Comparison of ENCODE assay signal across 9 mouse cellular contexts in the genomic region with DNA sequence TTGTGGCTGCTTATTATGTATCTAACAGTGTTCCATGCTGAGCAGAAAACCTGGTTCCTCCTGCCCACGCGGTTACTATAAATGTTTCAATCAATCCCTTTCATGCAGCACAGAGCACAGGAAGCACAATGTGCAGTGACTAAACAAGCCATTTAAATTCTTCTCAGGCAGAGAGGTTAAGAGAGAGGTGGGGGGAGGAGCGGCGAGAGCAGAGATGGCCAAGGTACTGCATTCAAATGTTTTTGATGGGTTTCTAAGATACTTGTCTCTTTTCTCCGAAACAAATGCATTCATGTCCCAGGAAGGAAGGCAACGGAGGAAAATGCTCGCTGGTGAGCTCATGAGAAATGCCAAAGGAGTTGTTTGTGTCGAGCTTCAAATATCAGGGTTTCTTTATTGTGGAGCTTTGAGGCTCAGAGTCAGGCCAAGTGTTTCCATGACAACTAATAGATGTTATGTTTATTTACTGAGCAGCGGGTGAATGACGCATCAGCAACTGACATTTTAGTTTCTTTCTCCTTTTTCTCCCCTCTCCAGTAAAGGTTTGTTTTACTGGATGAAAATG.
DNase-seq lines count a peak whose midpoint lies in the region; ATAC-seq and TF ChIP-seq lines count a peak whose summit lies in the region.
"Had no signal": no experiment of that assay in that cellular context is flagged by ENCODE, and none has a peak within 500 bp of the region (broad histone marks: within the 10 kb centered on the region; RNA-seq: fewer than 3 reads in every experiment).

No protein-coding gene starts in this region.

- H3K9ac ChIP-seq in embryonic facial prominence, embryonic 12.5 days: no peak overlapping the region; the same call in 1 of the 2 replicates
- no peak overlapping the region for H3K9ac ChIP-seq in hindbrain, embryonic 11.5 days (ENCODE audit: low read depth, low read length)
- H3K9ac ChIP-seq in midbrain, embryonic 16.5 days (ENCODE audit: low read depth, low read length): peak overlapping the region; percentile 27
- H3K9ac ChIP-seq: liver, embryonic 15.5 days had no signal

- ATAC-seq in embryonic facial prominence, embryonic 12.5 days (ENCODE audit: insufficient number of reproducible peaks, insufficient read depth, low FRiP score, low TSS enrichment): no peak
- ATAC-seq in hindbrain, embryonic 11.5 days (ENCODE audit: low FRiP score): peak; percentile 88
- ATAC-seq in midbrain, embryonic 16.5 days: peak; percentile 94

- H3K4me3 ChIP-seq in thymus, adult 2 months (ENCODE audit: control insufficient read depth, insufficient read depth, low read length): no peak overlapping the region
- no peak overlapping the region for H3K4me3 ChIP-seq in embryonic facial prominence, embryonic 12.5 days
- H3K4me3 ChIP-seq in hindbrain, embryonic 11.5 days (ENCODE audit: low read depth, low read length): no peak overlapping the region
- H3K4me3 ChIP-seq in midbrain, embryonic 16.5 days (ENCODE audit: low read depth, low read length): no peak overlapping the region
- H3K4me3 ChIP-seq: liver, embryonic 15.5 days had no signal

- H3K27ac ChIP-seq in thymus, adult 2 months (ENCODE audit: control insufficient read depth, insufficient read depth, low read length): no peak overlapping the region
- peak overlapping the region; percentile 54 for H3K27ac ChIP-seq in embryonic facial prominence, embryonic 12.5 days
- peak overlapping the region; percentile 79 for H3K27ac ChIP-seq in hindbrain, embryonic 11.5 days (ENCODE audit: low read depth, low read length)
- H3K27ac ChIP-seq in midbrain, embryonic 16.5 days (ENCODE audit: low read length): peak overlapping the region; percentile 95
- H3K27ac ChIP-seq: liver, embryonic 15.5 days had no signal

- no peak for TF ChIP-seq POLR2A in thymus, adult 2 months (IDR thresholded peaks at IDR 0.05; ENCODE audit: control insufficient read depth, extremely low read depth, insufficient read depth, low read length, poor library complexity)

- H3K27me3 ChIP-seq in thymus, adult 2 months (ENCODE audit: control insufficient read depth, insufficient read depth, low read length): no peaks in the 10 kb centered on the region
- no peaks in the 10 kb centered on the region for H3K27me3 ChIP-seq in embryonic facial prominence, embryonic 12.5 days
- H3K27me3 ChIP-seq in hindbrain, embryonic 11.5 days (ENCODE audit: control insufficient read depth, insufficient read depth, low read length): no peaks in the 10 kb centered on the region
- no peaks in the 10 kb centered on the region for H3K27me3 ChIP-seq in midbrain, embryonic 16.5 days (ENCODE audit: control insufficient read depth, insufficient read depth, low read depth, low read length)

- H3K4me1 ChIP-seq in thymus, adult 2 months (replicated peaks; ENCODE audit: control insufficient read depth, insufficient read depth, low read length): no peaks in the 10 kb centered on the region
- peaks cover 16% of the 10 kb centered on the region for H3K4me1 ChIP-seq in embryonic facial prominence, embryonic 12.5 days
- peaks cover 7% of the 10 kb centered on the region; the same call in 1 of the 2 replicates for H3K4me1 ChIP-seq in hindbrain, embryonic 11.5 days (replicated peaks; ENCODE audit: control insufficient read depth, insufficient read depth, low read length)
- H3K4me1 ChIP-seq in midbrain, embryonic 16.5 days (ENCODE audit: control insufficient read depth, insufficient read depth, low read length): peaks cover 23% of the 10 kb centered on the region
- H3K4me1 ChIP-seq: liver, embryonic 15.5 days had no signal

- WGBS in thymus, adult 2 months: 43% methylated on average over 10 of the region's 10 CpGs
- 11% methylated on average over 10 of the region's 10 CpGs for WGBS in embryonic facial prominence, embryonic 12.5 days
- 11% methylated on average over 10 of the region's 10 CpGs for WGBS in hindbrain, embryonic 11.5 days
- WGBS in midbrain, embryonic 16.5 days: 1% methylated on average over 10 of the region's 10 CpGs

- H3K4me2 ChIP-seq in embryonic facial prominence, embryonic 12.5 days (replicated peaks): peak overlapping the region; percentile 14
- 0 out of 2 replicates have a peak overlapping the region, but pooled peaks have one; percentile 1 for H3K4me2 ChIP-seq in hindbrain, embryonic 11.5 days (replicated peaks; ENCODE audit: low read depth, low read length)
- peak overlapping the region; percentile 37 for H3K4me2 ChIP-seq in midbrain, embryonic 16.5 days (ENCODE audit: low read length)
- H3K4me2 ChIP-seq: liver, embryonic 15.5 days had no signal

- TF ChIP-seq CTCF in thymus, adult 2 months (IDR thresholded peaks at IDR 0.05; ENCODE audit: borderline replicate concordance, control insufficient read depth, extremely low read depth, insufficient read depth, low read length, poor library complexity): no peak

- no peaks in the 10 kb centered on the region for H3K36me3 ChIP-seq in thymus, adult 2 months (ENCODE audit: control insufficient read depth, insufficient read depth, low read length)
- no peaks in the 10 kb centered on the region for H3K36me3 ChIP-seq in embryonic facial prominence, embryonic 12.5 days
- no peaks in the 10 kb centered on the region for H3K36me3 ChIP-seq in hindbrain, embryonic 11.5 days (ENCODE audit: control insufficient read depth, insufficient read depth, low read length)
- H3K36me3 ChIP-seq in midbrain, embryonic 16.5 days (ENCODE audit: control insufficient read depth, insufficient read depth, low read length): no peaks in the 10 kb centered on the region
- H3K36me3 ChIP-seq: liver, embryonic 15.5 days had no signal

- peak; percentile 2 for DNase-seq in thymus, adult 2 months
- no peak for DNase-seq in thymus, postnatal 0 days (ENCODE audit: low spot score)
- DNase-seq in hindbrain, embryonic 11.5 days (ENCODE audit: low spot score): peak; percentile 79
- peak; percentile 57 to 79 for DNase-seq in left cerebral cortex, adult 8-10 months (ENCODE audit: low spot score in 2 of 2)
- no peak for DNase-seq in spleen, postnatal 10 days (ENCODE audit: low spot score in 2 of 2)
- DNase-seq in urinary bladder, postnatal 36 days (ENCODE audit: low spot score in 2 of 2): no peak

- H3K9me3 ChIP-seq in embryonic facial prominence, embryonic 12.5 days: no peaks in the 10 kb centered on the region
- H3K9me3 ChIP-seq in hindbrain, embryonic 11.5 days (ENCODE audit: control insufficient read depth, low read length): no peaks in the 10 kb centered on the region
- no peaks in the 10 kb centered on the region for H3K9me3 ChIP-seq in midbrain, embryonic 16.5 days (replicated peaks; ENCODE audit: control insufficient read depth, low read length, poor library complexity, severe bottlenecking)
- H3K9me3 ChIP-seq: liver, embryonic 15.5 days had no signal

Comparison
In these comparisons a context has a peak if more than half of its experiments do, and no peak if none do; other contexts are left out.
1. DNase-seq: peak in thymus, adult 2 months (single experiment), hindbrain, embryonic 11.5 days (single experiment) and left cerebral cortex, adult 8-10 months (2 of 2); none in thymus, postnatal 0 days (single experiment), spleen, postnatal 10 days (0 of 2) and urinary bladder, postnatal 36 days (0 of 2).
2. Peak in every context shown above with its lines, with median percentiles within 50 percentile points of each other: H3K4me2 ChIP-seq.